Mouse (Mus musculus) liver, adult (tissue): ENCODE data around the gene Rasgef1c.

Experiments used
- GATA4 ChIP-seq: IDR thresholded peaks from 2 replicates; pipeline ENCODE4 v1.6.1; 2014; ENCODE audit warnings: mild to moderate bottlenecking, low read length; ENCODE audit not compliant: insufficient replicate concordance

The Rasgef1c gene

DNA sequence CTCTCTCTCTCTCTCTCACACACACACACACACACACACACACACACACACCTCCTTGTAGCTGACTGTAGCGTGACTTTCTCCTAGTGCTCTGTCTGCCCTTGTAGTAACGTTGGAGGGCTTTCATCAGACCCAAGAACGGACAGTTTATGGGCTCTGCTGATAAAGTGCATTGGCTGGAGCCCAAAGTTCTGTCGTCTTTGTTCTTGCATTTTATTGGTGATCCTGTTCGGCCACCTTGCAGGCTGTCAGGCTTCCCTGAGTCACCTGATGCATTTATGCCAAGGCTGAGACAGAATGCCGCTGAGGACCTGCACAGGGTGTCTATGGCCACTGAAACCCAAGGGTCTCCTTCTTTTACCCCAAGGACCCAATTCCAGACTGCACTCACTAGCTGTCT is 1.6 kb upstream of the Rasgef1c start:
- TF ChIP-seq GATA4 = no peak

GRCm38 (mm10) chr11:49900962-49901658 is 525 bp upstream of the Rasgef1c start:
- TF ChIP-seq GATA4 = no peak

DNA sequence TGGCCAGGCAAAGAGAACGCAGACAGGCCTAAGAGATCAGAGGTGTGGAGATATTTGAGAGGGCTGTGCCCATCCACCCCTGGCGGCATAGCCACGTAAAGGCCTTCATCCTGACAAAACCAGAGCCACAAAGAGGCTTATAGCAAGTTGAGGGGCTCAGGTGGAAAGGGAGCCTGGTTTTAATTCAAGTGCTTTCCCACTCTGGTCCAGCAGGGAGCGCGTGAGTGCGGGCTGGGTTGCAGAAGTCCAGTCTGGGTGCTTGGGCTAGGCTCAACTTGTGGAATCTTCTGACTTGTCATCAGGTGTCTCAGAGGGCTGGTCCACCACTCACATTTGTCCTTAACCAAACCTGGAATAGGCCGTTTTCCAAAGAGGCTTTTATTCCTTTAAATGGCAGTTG is 1.7 kb downstream of the Rasgef1c start:
- TF ChIP-seq GATA4 = no peak

GRCm38 (mm10) chr11:49918521-49919180 is 17.0 kb downstream of the Rasgef1c start:
- no peak for TF ChIP-seq GATA4

DNA sequence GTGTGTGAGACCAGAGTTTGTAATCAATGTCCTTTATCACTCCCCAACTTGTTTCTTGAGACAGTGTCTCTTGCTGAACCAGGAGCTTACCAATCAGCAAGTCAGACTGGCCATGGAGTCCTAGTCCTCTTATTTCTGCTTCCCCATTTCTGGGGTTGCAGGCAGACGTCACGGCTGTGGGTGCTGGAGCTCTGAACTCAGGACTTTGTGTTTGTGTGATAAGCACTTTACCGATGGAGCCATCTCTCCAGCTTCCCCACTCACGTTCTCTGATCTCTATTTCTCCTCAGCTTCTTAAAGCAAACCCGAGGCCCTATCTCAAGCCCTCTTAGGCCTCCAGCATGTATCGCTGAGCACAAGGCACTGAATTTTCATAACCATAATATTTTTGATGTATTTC is 17.7 kb downstream of the Rasgef1c start:
- TF ChIP-seq GATA4 = no peak

- TF ChIP-seq GATA4 = no peak
These were observed 21.9 kb downstream of the Rasgef1c start for GRCm38 (mm10) chr11:49923539-49923938.

- no peak for TF ChIP-seq GATA4
These were observed 24.5 kb downstream of the Rasgef1c start for GRCm38 (mm10) chr11:49926183-49926582.

GRCm38 (mm10) chr11:49927169-49927568 is 25.5 kb downstream of the Rasgef1c start:
- TF ChIP-seq GATA4 = no peak

DNA sequence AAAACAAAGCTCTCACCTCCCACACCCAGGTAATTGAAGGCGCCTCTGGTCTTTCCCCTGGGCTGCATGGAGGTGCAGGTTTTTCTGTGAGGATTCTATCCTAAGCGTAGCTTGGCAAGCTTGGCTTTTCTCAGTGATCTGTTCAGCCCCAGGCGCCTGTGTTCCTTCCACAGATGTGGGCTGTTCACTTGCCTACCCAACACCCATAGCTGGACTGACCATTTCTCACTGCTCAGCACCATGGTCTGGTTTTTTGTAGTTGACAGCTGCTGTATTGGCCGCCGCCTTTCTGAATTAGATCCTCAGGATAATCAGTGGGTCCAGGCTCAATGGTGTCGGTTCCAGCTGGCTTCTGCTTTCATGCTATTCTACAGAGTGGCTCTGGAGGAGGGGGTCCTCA is 26.0 kb downstream of the Rasgef1c start:
- TF ChIP-seq GATA4 = no peak

DNA sequence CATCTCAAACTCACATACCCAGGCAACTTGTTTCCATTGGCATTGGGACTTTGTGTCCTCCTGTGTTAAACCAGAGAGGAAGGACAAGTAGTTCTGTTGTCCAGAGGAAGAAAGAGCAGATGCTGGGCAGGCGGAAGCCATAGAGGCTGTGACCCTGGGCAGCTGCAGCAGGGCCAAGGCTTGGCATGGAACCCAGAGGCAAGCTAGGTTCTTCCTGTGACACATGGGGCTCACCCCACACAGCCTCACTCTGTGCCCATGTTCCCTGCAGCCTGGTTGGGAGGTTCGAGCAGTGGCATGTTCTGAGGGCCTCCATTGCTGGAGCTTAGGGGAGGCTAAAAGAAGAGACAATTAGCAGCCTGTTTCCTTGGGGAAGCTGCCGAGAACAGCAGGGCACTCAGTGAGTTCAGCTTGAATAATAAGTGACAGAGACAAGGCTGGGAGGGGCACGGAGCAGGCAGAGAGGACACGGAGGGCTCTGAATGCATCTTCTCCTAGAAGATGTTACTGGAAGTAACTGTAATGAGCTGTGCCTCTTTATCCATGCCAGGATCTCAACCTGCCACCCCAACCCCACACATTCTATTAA is 29.5 kb downstream of the Rasgef1c start:
- no peak for TF ChIP-seq GATA4

DNA sequence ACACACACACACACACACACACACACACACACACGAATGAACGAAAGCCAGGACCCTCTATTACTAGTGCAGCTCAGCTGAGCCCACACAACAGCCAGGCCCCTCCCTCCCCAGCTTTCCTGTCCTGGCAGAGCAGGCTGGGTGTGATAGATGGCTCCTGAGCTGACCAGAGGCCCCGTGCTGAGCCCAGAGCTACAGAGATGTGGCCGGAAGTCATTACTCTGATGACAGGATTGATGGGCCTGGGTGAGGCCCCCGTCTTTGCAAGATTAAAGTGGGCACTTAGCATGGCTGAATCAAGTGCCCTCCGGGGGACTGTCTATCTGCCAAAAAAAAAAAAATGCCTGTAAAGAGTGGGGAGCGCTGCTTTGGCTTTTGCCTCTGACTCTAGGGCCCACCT is 30.2 kb downstream of the Rasgef1c start:
- no peak for TF ChIP-seq GATA4

- no peak for TF ChIP-seq GATA4
These were observed 32.2 kb downstream of the Rasgef1c start for GRCm38 (mm10) chr11:49933811-49934210.

- no peak for TF ChIP-seq GATA4
These were observed 32.7 kb downstream of the Rasgef1c start for GRCm38 (mm10) chr11:49934322-49934721.

GRCm38 (mm10) chr11:49936458-49936857 is 34.8 kb downstream of the Rasgef1c start:
- no peak for TF ChIP-seq GATA4

DNA sequence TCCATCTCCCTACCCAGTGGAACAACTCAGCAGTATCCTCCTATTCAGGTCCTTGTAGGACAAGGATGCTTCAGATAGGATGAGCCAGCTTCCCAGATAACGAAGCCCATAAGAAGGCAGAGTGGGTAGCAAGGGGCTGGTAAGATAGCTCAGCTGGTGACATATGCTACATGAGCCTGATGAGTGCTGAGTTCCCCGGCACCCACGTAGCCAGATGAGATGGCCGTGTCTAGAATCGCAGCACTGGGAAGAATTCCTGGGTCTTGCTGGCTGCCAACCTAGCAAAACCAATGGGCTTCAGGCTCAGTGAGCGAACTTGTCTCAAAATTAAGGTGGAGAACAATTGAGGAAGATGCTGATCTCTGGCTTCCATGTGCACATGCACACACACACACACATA is 36.1 kb downstream of the Rasgef1c start:
- no peak for TF ChIP-seq GATA4
